Mouse (Mus musculus) adrenal gland, postnatal 0 days (tissue): Measurements from ENCODE around the gene Tnfrsf4. TPM values are rescaled to one million over a fixed set of nuclear protein-coding genes. Genes with fewer than 3 reads are reported as not detected.

ENCODE experiments used
- microRNA-seq: library from miRNA; unstranded; fragments of <30 nt; microRNA quantifications from one replicate; pipeline ENCODE4, GENCODE M21; 2016; ENCODE audit warnings: borderline replicate concordance; ENCODE audit not compliant: insufficient number of aligned reads
- polyA plus RNA-seq: library from polyadenylated mRNA; unstranded; fragments of >200 nt; fragmentation: Nextera tagmentation; extraction: Ambion mirVana; gene quantifications from 2 replicates; pipeline ENCODE4 v1.2.1, GENCODE M21; 2015

Gene Tnfrsf4
- 0.80 and 0.94 TPM in 2 replicates for polyA plus RNA-seq

GRCm38 (mm10) chr4:156013637-156014036, at the start of gene Tnfrsf4:
Gene Tnfrsf4 (plus strand): TSS chr4:156013843.

GRCm38 (mm10) chr4:155992241-155992905, 21.3 kb upstream of the Tnfrsf4 start, which contains the start of the genes B3galt6 and Sdf4:
Gene B3galt6 (minus strand): TSS chr4:155992649.
Gene Sdf4 (plus strand): TSS chr4:155992872.

GRCm38 (mm10) chr4:156026013-156026412, 12.4 kb downstream of the Tnfrsf4 start, which contains the start of gene Tnfrsf18:
Gene Tnfrsf18 (plus strand): TSS chr4:156026164.

GRCm38 (mm10) chr4:156059261-156059660, 45.6 kb downstream of the Tnfrsf4 start, which contains the start of gene Ttll10:
Gene Ttll10 (minus strand): TSS chr4:156059414.

Small RNAs within 50 kb of the gene (microRNA-seq; reads per million reads assigned to microRNA genes)
- gene Mir200a (13.0 reads per million, percentile 18 among the genes with 10 or more reads in this experiment), gene Mir200b (158 reads per million, percentile 50 among the genes with 10 or more reads in this experiment), gene Mir429 (349 reads per million, percentile 60 among the genes with 10 or more reads in this experiment)

Other genes with a start within 250 kb of the Tnfrsf4 start
- gene Vwa1, start 239.1 kb upstream of the Tnfrsf4 start, polyA plus RNA-seq, result 8.0 and 13.1 TPM in 2 replicates
- 0.19 and 0.60 TPM in 2 replicates for gene Tmem88b, start 228.0 kb upstream of the Tnfrsf4 start, polyA plus RNA-seq
- 0.15 TPM in 1 of 2 replicates, not detected in the other for gene Ankrd65, start 223.4 kb upstream of the Tnfrsf4 start, polyA plus RNA-seq
- 301 and 408 TPM in 2 replicates for gene Mrpl20, start 211.0 kb upstream of the Tnfrsf4 start, polyA plus RNA-seq
- 73.0 and 127 TPM in 2 replicates for gene Ccnl2, start 201.4 kb upstream of the Tnfrsf4 start, polyA plus RNA-seq
- 316 and 348 TPM in 2 replicates for gene Aurkaip1, start 182.6 kb upstream of the Tnfrsf4 start, polyA plus RNA-seq
- gene Mxra8, start 174.2 kb upstream of the Tnfrsf4 start, polyA plus RNA-seq, result 159 and 249 TPM in 2 replicates
- gene Dvl1, start 166.4 kb upstream of the Tnfrsf4 start, polyA plus RNA-seq, result 11.9 and 14.2 TPM in 2 replicates
- 0.14 and 0.16 TPM in 2 replicates for gene Tas1r3, start 150.5 kb upstream of the Tnfrsf4 start, polyA plus RNA-seq
- gene Cptp, start 144.4 kb upstream of the Tnfrsf4 start, polyA plus RNA-seq, result 7.7 and 9.1 TPM in 2 replicates
- gene Ints11, start 144.3 kb upstream of the Tnfrsf4 start, polyA plus RNA-seq, result 30.5 and 36.0 TPM in 2 replicates
- 26.3 and 34.6 TPM in 2 replicates for gene Pusl1, start 122.1 kb upstream of the Tnfrsf4 start, polyA plus RNA-seq
- 10.5 and 15.9 TPM in 2 replicates for gene Acap3, start 122.0 kb upstream of the Tnfrsf4 start, polyA plus RNA-seq
- gene Ube2j2, start 70.0 kb upstream of the Tnfrsf4 start, polyA plus RNA-seq, result 79.0 and 89.5 TPM in 2 replicates
- gene C1qtnf12, start 51.5 kb upstream of the Tnfrsf4 start, polyA plus RNA-seq, result 56.5 and 78.7 TPM in 2 replicates
- gene B3galt6, start 21.2 kb upstream of the Tnfrsf4 start, polyA plus RNA-seq, result 8.5 and 9.4 TPM in 2 replicates
- 177 and 229 TPM in 2 replicates for gene Sdf4, start 21.0 kb upstream of the Tnfrsf4 start, polyA plus RNA-seq
- gene Tnfrsf18, start 12.3 kb downstream of the Tnfrsf4 start, polyA plus RNA-seq, result 1.0 and 1.1 TPM in 2 replicates
- gene Ttll10, start 45.6 kb downstream of the Tnfrsf4 start, polyA plus RNA-seq, result 0.24 and 0.35 TPM in 2 replicates
- 6.8 and 9.4 TPM in 2 replicates for gene 9430015G10Rik, start 96.1 kb downstream of the Tnfrsf4 start, polyA plus RNA-seq
- 0.05 and 0.10 TPM in 2 replicates for gene Rnf223, start 116.7 kb downstream of the Tnfrsf4 start, polyA plus RNA-seq
- gene Agrn, start 183.6 kb downstream of the Tnfrsf4 start, polyA plus RNA-seq, result 19.0 and 27.1 TPM in 2 replicates
- gene Isg15, start 187.0 kb downstream of the Tnfrsf4 start, polyA plus RNA-seq, result 17.7 and 22.5 TPM in 2 replicates
- 0.99 and 1.5 TPM in 2 replicates for gene AW011738, start 189.5 kb downstream of the Tnfrsf4 start, polyA plus RNA-seq
- gene Perm1, start 202.0 kb downstream of the Tnfrsf4 start, polyA plus RNA-seq, result 0.16 and 0.48 TPM in 2 replicates
- gene Plekhn1, start 221.0 kb downstream of the Tnfrsf4 start, polyA plus RNA-seq, result 7.8 and 11.0 TPM in 2 replicates
- gene Noc2l, start 222.2 kb downstream of the Tnfrsf4 start, polyA plus RNA-seq, result 24.8 and 33.7 TPM in 2 replicates
- gene Samd11, start 241.8 kb downstream of the Tnfrsf4 start, polyA plus RNA-seq, result 1.8 and 4.0 TPM in 2 replicates